Mouse (Mus musculus) limb, embryonic 11.5 days (tissue): ENCODE results near the gene Zfp341. TPM values are rescaled to one million over a fixed set of nuclear protein-coding genes. Genes with fewer than 3 reads are reported as not detected.

Experiments used
- ATAC-seq: fragments of 200-750 bp; cut with Nextera tagmentation; 2 replicates; pipeline ENCODE4 v1.8.0; 2017; ENCODE audit warnings: low read depth; ENCODE audit not compliant: insufficient number of reproducible peaks, low FRiP score, low TSS enrichment
- DNase-seq: peaks from one replicate; pipeline ENCODE4 v3.0.0-alpha.2; 2015; ENCODE audit warnings: low spot score
- H3K27ac ChIP-seq: fragments of 300-500 bp; sonication (generic); replicated peaks from 2 replicates; pipeline ENCODE4 v1.5.1; 2014; ENCODE audit warnings: low read depth, mild to moderate bottlenecking, low read length
- H3K27me3 ChIP-seq: fragments of 300-500 bp; sonication (generic); 2 replicates; pipeline ENCODE4 v1.6.1; 2014; ENCODE audit warnings: mild to moderate bottlenecking, low read length, mixed read lengths; ENCODE audit not compliant: control insufficient read depth, insufficient read depth
- H3K36me3 ChIP-seq: fragments of 300-500 bp; sonication (generic); 2 replicates; pipeline ENCODE4 v1.6.1; 2014; ENCODE audit warnings: mild to moderate bottlenecking, low read length, moderate library complexity, mixed read lengths; ENCODE audit not compliant: control insufficient read depth, insufficient read depth
- H3K4me1 ChIP-seq: fragments of 300-500 bp; sonication (generic); 2 replicates; pipeline ENCODE4 v1.6.1; 2014; ENCODE audit warnings: low read length, mixed read lengths; ENCODE audit not compliant: control insufficient read depth, insufficient read depth
- H3K4me2 ChIP-seq: fragments of 300-500 bp; sonication (generic); 2 replicates; pipeline ENCODE4 v1.6.1; 2014; ENCODE audit warnings: low read depth, mild to moderate bottlenecking, moderate library complexity; ENCODE audit not compliant: severe bottlenecking
- H3K4me3 ChIP-seq: fragments of 300-500 bp; sonication (generic); 2 replicates; pipeline ENCODE4 v1.5.1; 2014; ENCODE audit warnings: low read depth, low read length
- H3K9ac ChIP-seq: fragments of 300-500 bp; sonication (generic); 2 replicates; pipeline ENCODE4 v1.6.1; 2014; ENCODE audit warnings: mild to moderate bottlenecking, low read length
- H3K9me3 ChIP-seq: fragments of 300-500 bp; sonication (generic); 2 replicates; pipeline ENCODE4 v1.6.1; 2016; ENCODE audit warnings: low read length; ENCODE audit not compliant: control insufficient read depth
- whole genome bisulfite sequencing: fragments of 180-500 bp; shearing (Covaris S2); extraction: QIAGEN DNeasy Blood & Tissue Kit; methylation state at CpG from one replicate; pipeline ENCODE4 v1.1.7; 2014; 5-methylcytosine and 5-hydroxymethylcytosine counted together
- polyA plus RNA-seq: library from polyadenylated mRNA; unstranded; fragments of >200 nt; fragmentation: Nextera tagmentation; extraction: Ambion mirVana; gene quantifications from 2 replicates; pipeline ENCODE4 v1.2.1, GENCODE M21; 2014

The Zfp341 gene
- 0.91 and 1.2 TPM in 2 replicates for polyA plus RNA-seq

- no peaks in the 10 kb centered on the region for H3K4me1 ChIP-seq
- H3K36me3 ChIP-seq = no peaks in the 10 kb centered on the region
- WGBS = under 1% methylated on average over 75 of the region's 98 CpGs
- peak within 1 kb of the TSS; percentile 75 for H3K4me2 ChIP-seq
- H3K9ac ChIP-seq = peak within 1 kb of the TSS; percentile 82
- DNase-seq = peak; percentile 93
- ATAC-seq = peak; percentile 89
- H3K27me3 ChIP-seq = no peaks in the 10 kb centered on the region
- peak within 1 kb of the TSS; percentile 90 for H3K27ac ChIP-seq
- no peaks in the 10 kb centered on the region for H3K9me3 ChIP-seq
- peak within 1 kb of the TSS; percentile 57 for H3K4me3 ChIP-seq
These were observed at the start of gene Zfp341, which contains the start of gene 4930519P11Rik for GRCm38 (mm10) chr2:154613118-154614115. Gene Zfp341 (plus strand): TSS chr2:154613297. Gene 4930519P11Rik (minus strand): TSS chr2:154613437.

GRCm38 (mm10) chr2:154563612-154564170, 49.4 kb upstream of the Zfp341 start:
- no peak for DNase-seq
- WGBS = 90% methylated on average over 22 of the region's 22 CpGs
- peaks cover 22% of the 10 kb centered on the region for H3K36me3 ChIP-seq
- ATAC-seq = no peak
- H3K4me1 ChIP-seq = peaks cover 14% of the 10 kb centered on the region
- no peak overlapping the region for H3K4me3 ChIP-seq
- H3K9ac ChIP-seq = no peak overlapping the region
- H3K27me3 ChIP-seq = no peaks in the 10 kb centered on the region
- H3K27ac ChIP-seq = no peak overlapping the region
- no peak overlapping the region for H3K4me2 ChIP-seq
- no peaks in the 10 kb centered on the region for H3K9me3 ChIP-seq

GRCm38 (mm10) chr2:154565562-154565961, 47.5 kb upstream of the Zfp341 start:
- DNase-seq (no peak), ATAC-seq (no peak)
- no peaks in the 10 kb centered on the region for H3K27me3 ChIP-seq
- WGBS = 63% methylated on average over 3 of the region's 3 CpGs
- H3K4me2 ChIP-seq = no peak overlapping the region
- no peak overlapping the region for H3K4me3 ChIP-seq
- H3K9ac ChIP-seq = no peak overlapping the region
- H3K4me1 ChIP-seq = peaks cover 15% of the 10 kb centered on the region
- H3K36me3 ChIP-seq = peaks cover 22% of the 10 kb centered on the region
- no peaks in the 10 kb centered on the region for H3K9me3 ChIP-seq
- no peak overlapping the region for H3K27ac ChIP-seq

GRCm38 (mm10) chr2:154566641-154567040, 46.5 kb upstream of the Zfp341 start:
- 49% methylated on average over 8 of the region's 8 CpGs for WGBS
- peak; percentile 20 for DNase-seq
- no peak overlapping the region for H3K4me2 ChIP-seq
- peaks cover 15% of the 10 kb centered on the region for H3K4me1 ChIP-seq
- no peaks in the 10 kb centered on the region for H3K27me3 ChIP-seq
- H3K36me3 ChIP-seq = peaks cover 19% of the 10 kb centered on the region
- no peak for ATAC-seq
- no peak overlapping the region for H3K4me3 ChIP-seq
- H3K9me3 ChIP-seq = no peaks in the 10 kb centered on the region
- H3K9ac ChIP-seq = no peak overlapping the region
- no peak overlapping the region for H3K27ac ChIP-seq

GRCm38 (mm10) chr2:154567766-154568165, 45.3 kb upstream of the Zfp341 start:
- Histone ChIP-seq H3K36me3 (peaks cover 14% of the 10 kb centered on the region; the same call in 1 of the 2 replicates), H3K4me1 (peaks cover 15% of the 10 kb centered on the region), H3K4me2 (peak overlapping the region; percentile 82), H3K9ac (no peak overlapping the region), H3K27ac (no peak overlapping the region), H3K9me3 (no peaks in the 10 kb centered on the region), H3K27me3 (no peaks in the 10 kb centered on the region), H3K4me3 (peak overlapping the region; percentile 76; the same call in 1 of the 2 replicates)
- 82% methylated on average over 2 of the region's 2 CpGs for WGBS
- DNase-seq (peak; percentile 21), ATAC-seq (no peak)

- peak overlapping the region; percentile 84; the same call in 1 of the 2 replicates for H3K27ac ChIP-seq
- 31% methylated on average over 10 of the region's 10 CpGs for WGBS
- H3K27me3 ChIP-seq = no peaks in the 10 kb centered on the region
- H3K4me1 ChIP-seq = peaks cover 15% of the 10 kb centered on the region
- peak overlapping the region; percentile 90 for H3K9ac ChIP-seq
- DNase-seq = peak; percentile 22
- peaks cover 8% of the 10 kb centered on the region; the same call in 1 of the 2 replicates for H3K36me3 ChIP-seq
- ATAC-seq = no peak
- no peaks in the 10 kb centered on the region for H3K9me3 ChIP-seq
- peak overlapping the region; percentile 82 for H3K4me2 ChIP-seq
- H3K4me3 ChIP-seq = peak overlapping the region; percentile 76
These were observed 44.6 kb upstream of the Zfp341 start for GRCm38 (mm10) chr2:154568329-154569070.

GRCm38 (mm10) chr2:154569071-154569748, 43.9 kb upstream of the Zfp341 start:
- Histone ChIP-seq H3K4me2 (peak overlapping the region; percentile 82), H3K4me1 (peaks cover 15% of the 10 kb centered on the region), H3K9me3 (no peaks in the 10 kb centered on the region), H3K9ac (peak overlapping the region; percentile 90), H3K27ac (peak overlapping the region; percentile 84), H3K36me3 (0 out of 2 replicates have a peak, but pooled peaks cover 2% of the 10 kb centered on the region), H3K27me3 (no peaks in the 10 kb centered on the region), H3K4me3 (peak overlapping the region; percentile 76)
- DNase-seq (peak; percentile 75), ATAC-seq (peak; percentile 69)
- WGBS = under 1% methylated on average over 68 of the region's 70 CpGs
